Mouse (Mus musculus): ENCODE measurements at regions not wholly inside any gene's neighbourhood (a gene's known extent, or its start where the extent isn't known, plus 50 kb on each side); places are given as distances from the start of the nearest gene placed in this dataset.

DNA sequence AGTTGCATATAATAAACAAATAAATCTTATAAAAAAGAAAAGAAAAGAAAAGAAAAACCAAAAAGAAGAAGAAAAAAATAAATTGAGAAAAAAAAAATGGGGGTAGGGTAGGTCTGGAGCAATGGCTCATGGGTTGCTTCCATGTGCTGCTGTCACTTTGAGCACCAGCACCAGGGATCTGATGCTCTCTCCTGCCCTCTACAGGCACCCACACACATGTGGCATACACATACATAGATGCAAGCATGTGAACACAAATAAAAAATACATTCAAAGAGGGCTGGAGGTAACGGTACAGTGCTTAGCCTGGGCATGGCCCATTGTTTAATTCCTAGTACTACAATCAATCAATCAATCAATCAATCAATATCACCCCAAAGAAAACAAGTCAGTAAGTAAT lies 90.1 kb upstream of the Zfp217 start:
- TF ChIP-seq CTCF (IDR thresholded peaks at IDR 0.05; ENCODE audit: insufficient read depth, low read depth, low read length): no peak
- no peak for TF ChIP-seq POLR2A (IDR thresholded peaks at IDR 0.05; ENCODE audit: insufficient read depth, low read depth, low read length)
